Mouse (Mus musculus): ENCODE measurements at regions not wholly inside any gene's neighbourhood (a gene's known extent, or its start where the extent isn't known, plus 50 kb on each side); places are given as distances from the start of the nearest gene placed in this dataset.
"Not testable (repeated sequence)": the region's sequence is repeated elsewhere in the genome, so short reads cannot be mapped to it uniquely, and the experiment has no call there.

DNA sequence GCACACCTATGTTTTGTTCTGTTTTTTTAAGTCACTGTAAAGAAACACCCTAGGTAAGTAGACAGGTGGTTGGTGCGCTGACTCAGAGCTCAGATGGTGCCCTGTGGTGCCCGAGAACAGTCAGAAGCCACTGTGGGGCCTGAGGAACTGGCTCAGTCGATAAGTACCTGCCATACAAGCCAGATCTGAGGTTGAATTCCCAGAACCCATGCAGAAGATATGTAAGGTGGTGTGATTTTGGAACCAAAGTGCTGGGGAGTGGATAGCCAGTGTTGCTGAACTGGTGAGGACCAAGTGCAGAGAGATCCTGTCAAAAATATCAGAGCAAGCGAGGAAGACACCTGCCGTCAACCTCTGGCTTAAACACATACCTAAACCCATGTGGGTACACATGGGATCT is 65.4 kb downstream of the Chst1 start:
- DNase-seq (ENCODE audit: low read depth, low spot score) = no peak

DNA sequence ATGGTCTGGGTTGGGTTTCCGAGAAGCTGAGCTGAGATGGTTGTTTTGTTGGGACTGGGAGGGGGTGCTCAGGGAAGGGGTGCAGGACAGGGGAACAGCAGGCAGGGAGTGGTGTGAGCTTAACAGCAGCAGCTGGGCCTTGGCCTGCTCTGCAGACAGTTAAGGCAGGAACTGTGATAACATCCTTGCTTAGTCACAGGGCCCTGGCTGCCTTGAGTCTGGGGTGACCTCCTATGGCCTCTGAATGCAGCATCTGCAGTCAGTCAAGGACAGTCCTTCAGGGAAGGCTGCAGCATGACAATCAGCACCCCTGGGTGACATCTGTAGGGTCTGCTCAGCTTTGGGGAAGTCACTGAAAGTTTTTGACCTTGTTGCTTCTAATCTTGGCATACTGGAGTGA is 67.7 kb downstream of the Chst1 start:
- DNase-seq (ENCODE audit: low read depth, low spot score) = no peak

DNA sequence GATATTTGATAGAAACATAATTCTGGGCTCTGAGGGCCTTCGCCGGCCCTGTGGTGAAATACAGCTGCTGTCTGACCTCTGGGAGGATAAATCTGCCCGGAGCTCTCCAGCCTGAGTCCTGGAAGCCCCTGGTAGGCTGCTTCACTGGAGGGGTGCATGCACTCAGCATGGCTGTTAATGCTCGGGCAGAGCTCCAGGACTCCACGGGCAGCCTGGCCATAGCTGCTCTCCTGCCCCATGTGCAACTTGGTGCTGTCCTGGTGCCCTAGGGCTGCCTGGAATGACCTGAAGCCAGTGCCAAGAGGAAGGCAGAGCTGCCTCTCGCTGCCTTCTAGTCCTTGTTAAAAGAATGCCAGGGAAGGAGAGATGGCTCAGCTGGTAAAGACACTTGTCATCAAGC is 68.2 kb downstream of the Chst1 start:
- no peak for DNase-seq (ENCODE audit: low read depth, low spot score)

- not testable (repeated sequence) for DNase-seq (ENCODE audit: low read depth, low spot score)
These were observed 70.0 kb downstream of the Chst1 start for GRCm38 (mm10) chr2:92669431-92670081.

- DNase-seq (ENCODE audit: low read depth, low spot score) = peak; percentile 71
These were observed 72.1 kb downstream of the Chst1 start for GRCm38 (mm10) chr2:92671586-92671985.

- no peak for DNase-seq (ENCODE audit: low read depth, low spot score)
These were observed 72.6 kb downstream of the Chst1 start for GRCm38 (mm10) chr2:92672106-92672505.

GRCm38 (mm10) chr2:92673064-92673813 is 73.7 kb downstream of the Chst1 start:
- no peak for DNase-seq (ENCODE audit: low read depth, low spot score)

DNA sequence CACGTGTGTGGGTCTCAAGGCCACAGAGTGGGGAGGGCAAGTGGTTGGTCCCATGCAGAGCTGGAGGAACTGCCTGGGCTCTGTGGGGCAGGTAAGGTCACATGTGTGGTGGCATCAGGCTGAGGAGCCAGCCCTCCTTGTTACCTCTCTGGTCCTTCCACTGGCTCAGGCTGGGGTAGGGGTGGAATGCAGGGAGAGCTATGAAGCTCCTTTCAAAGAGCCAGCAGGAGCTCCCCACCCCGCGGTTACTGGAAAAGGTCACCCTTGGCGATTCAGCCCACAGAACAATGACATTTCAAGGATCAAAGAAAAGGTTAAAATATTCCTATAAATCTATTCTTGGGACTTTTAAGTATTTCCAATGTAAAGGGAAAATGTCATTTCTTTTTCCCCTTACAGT is 74.4 kb downstream of the Chst1 start:
- DNase-seq (ENCODE audit: low read depth, low spot score) = no peak

DNA sequence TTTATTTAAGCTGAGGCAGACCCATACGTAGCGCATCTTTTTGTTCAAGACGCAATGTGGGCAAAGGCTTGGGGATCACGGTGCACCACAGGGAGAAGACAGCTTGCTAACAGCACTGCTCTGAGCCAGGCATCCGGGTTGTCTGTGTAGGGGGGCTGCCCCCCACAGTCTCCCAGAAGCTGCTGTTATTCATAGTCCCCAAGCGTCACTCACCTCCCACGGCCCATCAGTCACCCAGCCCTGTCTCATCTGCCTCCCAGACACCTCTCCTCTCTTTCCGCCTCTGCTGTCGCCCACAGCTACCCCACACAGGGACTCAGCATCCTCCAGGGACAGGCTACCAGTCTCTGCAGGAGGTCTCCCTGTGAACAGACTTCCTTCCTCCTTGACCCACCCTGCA is 75.7 kb downstream of the Chst1 start:
- DNase-seq (ENCODE audit: low read depth, low spot score) = no peak

GRCm38 (mm10) chr2:92678276-92678930 is 78.9 kb downstream of the Chst1 start:
- no peak for DNase-seq (ENCODE audit: low read depth, low spot score)

DNA sequence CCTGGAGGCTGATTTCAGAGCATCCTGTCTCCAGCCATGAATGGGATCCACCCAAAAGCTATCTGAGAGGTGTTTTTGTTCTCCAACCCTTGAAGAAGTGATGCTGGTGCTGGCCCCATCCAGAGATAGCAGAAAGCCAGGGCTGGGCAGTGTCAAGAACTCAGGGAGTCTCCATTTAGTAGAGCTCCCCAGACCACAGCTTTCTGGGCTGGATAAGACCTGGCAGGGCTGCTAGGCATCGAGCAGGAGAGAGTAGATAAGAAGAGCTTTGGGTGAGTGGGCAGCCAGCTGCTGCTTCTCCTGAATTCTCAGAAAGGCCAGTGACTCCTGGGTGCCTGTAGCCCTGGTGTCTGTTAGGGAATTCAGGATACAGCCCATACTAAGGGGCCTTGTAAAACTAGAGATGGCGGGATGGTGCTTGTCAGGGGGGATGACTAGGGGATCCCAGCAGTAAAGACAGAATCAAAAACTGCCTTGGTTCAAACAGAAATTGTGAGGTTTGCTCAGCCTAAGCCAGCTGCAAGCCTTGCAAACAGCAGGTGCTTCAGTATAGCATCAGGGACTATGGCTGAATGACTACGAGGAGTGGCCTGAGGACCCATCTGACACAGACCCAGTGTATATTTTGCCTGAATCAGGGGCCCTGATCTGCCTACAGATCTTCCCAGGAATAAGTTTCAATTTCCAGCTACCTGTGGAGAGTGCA is 79.6 kb downstream of the Chst1 start:
- no peak for DNase-seq (ENCODE audit: low read depth, low spot score)

GRCm38 (mm10) chr2:92682256-92682655 is 82.7 kb downstream of the Chst1 start:
- DNase-seq (ENCODE audit: low read depth, low spot score) = no peak

DNA sequence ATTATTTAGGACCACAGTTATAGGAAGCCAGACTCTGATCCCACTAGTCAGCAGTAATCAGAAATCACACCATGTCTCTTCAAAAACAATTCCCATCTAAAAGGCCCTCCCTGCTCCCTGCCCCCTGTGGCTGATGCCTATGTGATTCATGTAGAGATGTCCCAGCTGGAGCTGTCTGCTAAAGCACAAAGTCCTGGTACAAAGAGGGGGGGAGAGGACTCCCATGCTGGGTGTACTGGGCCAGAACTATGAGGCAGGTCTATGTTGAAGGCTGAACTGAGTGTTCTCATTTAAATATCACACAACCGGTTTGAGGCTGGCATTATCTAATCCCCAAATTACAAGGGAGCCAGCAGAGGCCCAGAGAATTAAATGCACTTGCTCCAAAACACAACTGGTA is 88.2 kb downstream of the Chst1 start:
- DNase-seq (ENCODE audit: low read depth, low spot score) = no peak

GRCm38 (mm10) chr2:92689203-92689602 is 89.7 kb downstream of the Chst1 start:
- DNase-seq (ENCODE audit: low read depth, low spot score) = no peak

GRCm38 (mm10) chr2:92690304-92690703 is 90.8 kb downstream of the Chst1 start:
- no peak for DNase-seq (ENCODE audit: low read depth, low spot score)

DNA sequence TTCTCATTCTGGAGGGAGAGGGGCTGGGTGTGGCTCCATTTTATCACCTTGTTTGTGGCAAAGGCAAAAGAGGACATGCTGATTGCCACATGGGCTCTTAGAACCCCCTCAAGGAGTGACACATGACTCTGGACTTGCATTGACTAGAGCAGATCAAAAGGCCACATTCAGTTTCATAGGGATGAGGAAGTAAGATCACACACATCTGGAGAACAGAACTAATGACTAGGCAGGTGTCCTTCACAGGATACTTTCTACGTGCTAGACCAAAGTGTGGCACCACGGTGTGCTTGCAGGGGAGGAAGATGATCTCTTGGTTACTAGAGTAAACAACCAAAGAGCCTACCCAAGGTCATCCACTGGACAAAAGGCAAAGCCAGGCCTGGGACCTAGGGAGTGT is 91.9 kb downstream of the Chst1 start:
- DNase-seq (ENCODE audit: low read depth, low spot score) = no peak

- no peak for DNase-seq (ENCODE audit: low read depth, low spot score)
These were observed 93.1 kb downstream of the Chst1 start for GRCm38 (mm10) chr2:92692623-92693022.

GRCm38 (mm10) chr2:92693024-92693423 is 93.5 kb downstream of the Chst1 start:
- DNase-seq (ENCODE audit: low read depth, low spot score) = no peak

DNA sequence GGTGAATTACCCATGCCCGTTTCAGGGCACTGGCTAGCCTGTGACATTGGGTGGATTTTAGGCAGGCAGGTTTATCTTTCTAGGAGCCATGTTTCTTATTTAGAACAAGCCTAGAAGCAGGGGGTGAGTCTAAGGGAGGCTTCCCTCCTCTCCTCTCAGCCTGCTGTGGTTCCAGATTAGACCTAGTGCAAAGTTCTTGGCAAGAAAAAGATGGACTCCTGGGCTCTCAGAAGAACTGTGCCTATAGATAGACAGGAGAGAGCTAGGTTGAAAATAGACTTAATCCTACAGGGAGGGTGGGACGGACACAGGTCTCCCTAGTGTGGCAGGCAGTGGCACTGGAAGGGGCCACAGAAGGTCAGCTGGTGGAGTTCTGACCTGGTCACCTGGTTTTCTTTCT is 95.3 kb downstream of the Chst1 start:
- no peak for DNase-seq (ENCODE audit: low read depth, low spot score)

- no peak for DNase-seq (ENCODE audit: low read depth, low spot score)
These were observed 96.4 kb downstream of the Chst1 start for GRCm38 (mm10) chr2:92695869-92696268.

- DNase-seq (ENCODE audit: low read depth, low spot score) = no peak
These were observed 98.2 kb downstream of the Chst1 start for GRCm38 (mm10) chr2:92697721-92698120.

DNA sequence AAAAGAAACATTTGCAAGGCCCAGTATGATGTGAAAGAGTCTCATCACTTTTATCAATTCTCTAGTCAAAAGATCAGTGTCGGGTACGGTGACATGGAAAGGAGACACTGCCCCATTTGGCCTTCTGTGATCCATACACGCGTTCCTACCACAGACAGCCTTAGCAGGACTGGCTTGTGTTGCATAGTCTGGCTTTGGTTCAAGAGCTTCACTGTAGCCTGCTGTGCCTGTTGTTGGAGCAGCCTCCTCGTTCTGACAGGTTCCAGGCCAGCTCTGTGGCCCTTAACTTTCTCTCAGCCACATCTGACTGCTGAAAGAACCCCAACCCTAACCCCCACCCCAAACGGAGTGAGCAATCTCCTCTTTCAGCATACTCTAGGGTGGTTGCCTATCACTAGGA is 99.9 kb downstream of the Chst1 start:
- DNase-seq (ENCODE audit: low read depth, low spot score) = no peak
